Comparison of ENCODE assay signal across 11 mouse cellular contexts in the genomic region with DNA sequence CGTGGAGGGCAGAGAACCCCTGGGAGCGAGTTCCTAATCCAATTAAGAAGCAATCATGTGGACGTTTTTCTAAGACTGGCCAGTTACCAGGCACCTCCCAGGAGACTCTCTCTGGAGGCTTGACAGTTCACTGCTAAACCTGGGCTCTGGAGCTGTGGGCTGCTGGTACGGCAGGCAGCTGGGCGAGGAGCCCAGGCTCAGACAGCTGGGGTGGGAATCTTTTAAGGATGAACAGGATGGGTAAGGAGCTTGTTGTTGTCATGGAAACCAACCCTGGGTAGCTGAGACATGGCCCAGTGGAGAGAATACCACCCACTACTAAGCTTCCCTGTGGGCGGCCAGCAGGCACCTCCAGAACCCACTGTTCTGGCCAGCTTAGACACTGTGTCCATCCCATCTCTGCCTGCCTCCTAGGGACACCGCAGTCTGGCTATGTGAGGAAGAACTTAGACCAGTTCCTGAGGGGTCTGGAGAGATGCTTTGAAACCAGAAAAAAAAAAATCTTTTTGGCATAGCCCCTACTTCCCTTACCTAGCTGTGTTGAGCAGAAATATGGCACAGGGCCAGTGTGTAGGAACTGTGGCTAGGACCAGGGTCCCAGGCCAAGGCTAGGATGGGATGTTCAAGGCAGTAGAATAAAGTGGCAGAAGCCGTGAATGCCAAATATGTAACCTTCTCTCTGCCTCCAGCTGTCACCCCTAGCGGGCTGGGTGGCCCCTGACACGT. TPM values are rescaled to one million over a fixed set of nuclear protein-coding genes. Genes with fewer than 3 reads are reported as not detected.
DNase-seq lines count a peak whose midpoint lies in the region; ATAC-seq and TF ChIP-seq lines count a peak whose summit lies in the region.
"Had no signal": no experiment of that assay in that cellular context is flagged by ENCODE, and none has a peak within 500 bp of the region (broad histone marks: within the 10 kb centered on the region; RNA-seq: fewer than 3 reads in every experiment).

No protein-coding gene starts in this region.

- WGBS in midbrain, postnatal 0 days: 13% methylated on average over 10 of the region's 10 CpGs
- 42% methylated on average over 10 of the region's 10 CpGs for WGBS in intestine, embryonic 16.5 days

- peaks cover 24% of the 10 kb centered on the region for H3K4me1 ChIP-seq in cortical plate, adult 2 months (ENCODE audit: control insufficient read depth, insufficient read depth, low read length)
- peaks cover 18% of the 10 kb centered on the region for H3K4me1 ChIP-seq in midbrain, postnatal 0 days (ENCODE audit: insufficient read depth, low read length)
- no peaks in the 10 kb centered on the region for H3K4me1 ChIP-seq in intestine, embryonic 16.5 days (ENCODE audit: control insufficient read depth, insufficient read depth, low read length)

- H3K4me3 ChIP-seq in cortical plate, adult 2 months (ENCODE audit: insufficient read depth, low read length): no peak overlapping the region
- no peak overlapping the region for H3K4me3 ChIP-seq in midbrain, postnatal 0 days (ENCODE audit: low read depth, low read length)
- H3K4me3 ChIP-seq in intestine, embryonic 16.5 days (ENCODE audit: low read length): no peak overlapping the region
- H3K4me3 ChIP-seq: embryonic facial prominence, embryonic 15.5 days had no signal

- DNase-seq in brain, embryonic 18.5 days (ENCODE audit: low read depth, low spot score): peak; percentile 63
- DNase-seq in layer of hippocampus, adult 9-11 months: peak; percentile 92
- DNase-seq in midbrain, postnatal 0 days (ENCODE audit: low spot score): peak; percentile 89
- DNase-seq in thymus, adult 18-20 months: no peak
- no peak for DNase-seq in B cell, adult 2 months
- DNase-seq: thymus, postnatal 4 days had no signal

- no peaks in the 10 kb centered on the region for H3K27me3 ChIP-seq in midbrain, postnatal 0 days (ENCODE audit: insufficient read depth, low read length)
- H3K27me3 ChIP-seq in intestine, embryonic 16.5 days (replicated peaks; ENCODE audit: control insufficient read depth, insufficient read depth, low read length): peaks cover 3% of the 10 kb centered on the region; the same call in 1 of the 2 replicates
- H3K27me3 ChIP-seq: embryonic facial prominence, embryonic 15.5 days had no signal

- H3K9me3 ChIP-seq in midbrain, postnatal 0 days (ENCODE audit: low read length): no peaks in the 10 kb centered on the region
- H3K9me3 ChIP-seq in intestine, embryonic 16.5 days (ENCODE audit: control insufficient read depth, low read length): no peaks in the 10 kb centered on the region
- H3K9me3 ChIP-seq: embryonic facial prominence, embryonic 15.5 days had no signal

- TF ChIP-seq CTCF in cortical plate, adult 2 months (IDR thresholded peaks at IDR 0.05; ENCODE audit: extremely low read depth, insufficient read depth, low read length): no peak
- no peak for TF ChIP-seq CTCF in midbrain, postnatal 0 days (IDR thresholded peaks at IDR 0.05)

- peak overlapping the region; percentile 18; the same call in 1 of the 2 replicates for H3K4me2 ChIP-seq in midbrain, postnatal 0 days (ENCODE audit: low read depth, low read length, poor library complexity, severe bottlenecking)
- no peak overlapping the region for H3K4me2 ChIP-seq in intestine, embryonic 16.5 days (ENCODE audit: low read depth, low read length)
- H3K4me2 ChIP-seq: embryonic facial prominence, embryonic 15.5 days had no signal

- H3K9ac ChIP-seq in midbrain, postnatal 0 days (replicated peaks; ENCODE audit: low read length, poor library complexity, severe bottlenecking): 0 out of 2 replicates have a peak overlapping the region, but pooled peaks have one; percentile 13
- no peak overlapping the region for H3K9ac ChIP-seq in intestine, embryonic 16.5 days (ENCODE audit: low read depth, low read length)
- H3K9ac ChIP-seq: embryonic facial prominence, embryonic 15.5 days had no signal

- 0 out of 2 replicates have a peak, but pooled peaks have one; percentile 31 for TF ChIP-seq POLR2A in cortical plate, adult 2 months (IDR thresholded peaks at IDR 0.05; ENCODE audit: extremely low read depth, insufficient read depth, low read length)

- peak; percentile 58 for ATAC-seq in midbrain, postnatal 0 days (ENCODE audit: low FRiP score)
- ATAC-seq in intestine, embryonic 16.5 days: no peak
- no peak for ATAC-seq in activated CD4-positive, CD25-positive, alpha-beta regulatory T cell, adult 4 months

- H3K36me3 ChIP-seq in midbrain, postnatal 0 days (ENCODE audit: insufficient read depth, low read length): no peaks in the 10 kb centered on the region
- no peaks in the 10 kb centered on the region for H3K36me3 ChIP-seq in intestine, embryonic 16.5 days (ENCODE audit: control insufficient read depth, insufficient read depth, low read length)
- H3K36me3 ChIP-seq: embryonic facial prominence, embryonic 15.5 days had no signal

- peak overlapping the region; percentile 93 for H3K27ac ChIP-seq in cortical plate, adult 2 months (ENCODE audit: insufficient read depth, low read length)
- no peak overlapping the region for H3K27ac ChIP-seq in midbrain, postnatal 0 days (ENCODE audit: low read depth, low read length)
- no peak overlapping the region for H3K27ac ChIP-seq in intestine, embryonic 16.5 days (ENCODE audit: low read length)
- H3K27ac ChIP-seq: embryonic facial prominence, embryonic 15.5 days; kidney, postnatal 0 days had no signal

RNA-seq across cellular contexts. Expression of gene Rprml, which starts 17.0 kb away (rescaled TPM):
- 107 and 122 TPM in 2 replicates for polyA plus RNA-seq in cortical plate, adult 2 months (2012; rRNA removed)
- 10.6 and 11.8 TPM in 2 replicates for total RNA-seq in midbrain, postnatal 0 days (2014; rRNA removed)
- polyA plus RNA-seq in midbrain, postnatal 0 days (2015; fragmentation: Nextera tagmentation; extraction: Ambion mirVana): 4.1 and 5.5 TPM in 2 replicates
- polyA plus RNA-seq in intestine, embryonic 16.5 days (2015; fragmentation: Nextera tagmentation; extraction: Ambion mirVana): 0.44 and 0.81 TPM in 2 replicates
- not detected for polyA plus RNA-seq in activated CD4-positive, CD25-positive, alpha-beta regulatory T cell, adult 4 months (2017; shearing (Covaris generic))

RNA-seq across cellular contexts. Expression of gene Lyzl6, which starts 27.7 kb away (rescaled TPM):
- polyA plus RNA-seq in cortical plate, adult 2 months (2012; rRNA removed): not detected in 2 replicates
- not detected in 2 replicates for total RNA-seq in midbrain, postnatal 0 days (2014; rRNA removed)
- polyA plus RNA-seq in midbrain, postnatal 0 days (2015; fragmentation: Nextera tagmentation; extraction: Ambion mirVana): not detected in 2 replicates
- not detected in 2 replicates for polyA plus RNA-seq in intestine, embryonic 16.5 days (2015; fragmentation: Nextera tagmentation; extraction: Ambion mirVana)
- polyA plus RNA-seq in activated CD4-positive, CD25-positive, alpha-beta regulatory T cell, adult 4 months (2017; shearing (Covaris generic)): not detected
- polyA plus RNA-seq: embryonic facial prominence, embryonic 15.5 days; kidney, postnatal 0 days had no signal

RNA-seq across cellular contexts. Expression of gene Gosr2, which starts 31.4 kb away (rescaled TPM):
- polyA plus RNA-seq in cortical plate, adult 2 months (2012; rRNA removed): 92.3 and 99.9 TPM in 2 replicates
- 78.4 and 104 TPM in 2 replicates for total RNA-seq in midbrain, postnatal 0 days (2014; rRNA removed)
- polyA plus RNA-seq in midbrain, postnatal 0 days (2015; fragmentation: Nextera tagmentation; extraction: Ambion mirVana): 88.2 and 93.6 TPM in 2 replicates
- polyA plus RNA-seq in intestine, embryonic 16.5 days (2015; fragmentation: Nextera tagmentation; extraction: Ambion mirVana): 73.3 and 76.3 TPM in 2 replicates
- 10 to 100 TPM; 49.9 to 56.6 TPM for polyA plus RNA-seq in activated CD4-positive, CD25-positive, alpha-beta regulatory T cell, adult 4 months (2017; shearing (Covaris generic))

RNA-seq across cellular contexts. Expression of gene Gm884, which starts 45.4 kb away (rescaled TPM):
- polyA plus RNA-seq in cortical plate, adult 2 months (2012; rRNA removed): not detected in 2 replicates
- 0.16 TPM in 1 of 2 replicates, not detected in the other for total RNA-seq in midbrain, postnatal 0 days (2014; rRNA removed)
- polyA plus RNA-seq in midbrain, postnatal 0 days (2015; fragmentation: Nextera tagmentation; extraction: Ambion mirVana): not detected in 2 replicates
- polyA plus RNA-seq in intestine, embryonic 16.5 days (2015; fragmentation: Nextera tagmentation; extraction: Ambion mirVana): not detected in 2 replicates
- polyA plus RNA-seq in activated CD4-positive, CD25-positive, alpha-beta regulatory T cell, adult 4 months (2017; shearing (Covaris generic)): not detected
- polyA plus RNA-seq: embryonic facial prominence, embryonic 15.5 days; kidney, postnatal 0 days had no signal

Comparison
In these comparisons a context has a peak if more than half of its experiments do, and no peak if none do; other contexts are left out.
1. DNase-seq: peak in brain, embryonic 18.5 days (single experiment), layer of hippocampus, adult 9-11 months (single experiment) and midbrain, postnatal 0 days (single experiment); none in thymus, adult 18-20 months (0 of 2) and B cell, adult 2 months (0 of 2).
2. RNA of gene Rprml, which starts 17.0 kb away (polyA plus RNA-seq): 107 to 122 TPM in cortical plate, adult 2 months; 4.1 to 5.5 TPM in midbrain, postnatal 0 days, 0.44 to 0.81 TPM in intestine, embryonic 16.5 days and not detected in activated CD4-positive, CD25-positive, alpha-beta regulatory T cell, adult 4 months; every median in the first group is over 10 times any median in the second.